Mouse (Mus musculus): Measurements from ENCODE around the gene Fkbp2. TPM values are rescaled to one million over a fixed set of nuclear protein-coding genes. Genes with fewer than 3 reads are reported as not detected.
A peak's percentile ranks its signal among the peaks of the same experiment; 100 is the strongest.

Fkbp2 gene
- total and polyA plus RNA-seq, 3 experiments: 17.6 to 87.0 (median 44.6) TPM

- Histone ChIP-seq H3K36me3 (replicated peaks in 1 of 2; ENCODE audit: control insufficient read depth in 1 of 2, insufficient read depth in 1 of 2, low read length in 1 of 2) (peaks cover 15 to 45% of the 10 kb centered on the region in 2 experiments), H3K27ac (ENCODE audit: insufficient read depth, low read depth) (no peak overlapping the region), H3K9me3 (replicated peaks; ENCODE audit: low read length) (no peaks in the 10 kb centered on the region), H3K79me2 (replicated peaks; ENCODE audit: control insufficient read depth, extremely low read depth, insufficient read depth, poor library complexity, severe bottlenecking) (peaks cover 2% of the 10 kb centered on the region; the same call in 1 of the 2 replicates), H3K4me1 (ENCODE audit: control insufficient read depth in 1 of 2, insufficient read depth in 2 of 2) (peaks cover 12 to 39% of the 10 kb centered on the region in 2 experiments), H3K4me2 (ENCODE audit: insufficient read depth, low read depth, poor library complexity, severe bottlenecking) (no peak overlapping the region), H3K4me3 (replicated peaks in 1 of 3; ENCODE audit: low read depth in 2 of 3, low read length in 2 of 3, poor library complexity in 1 of 3) (no peak overlapping the region), H3K9ac (ENCODE audit: insufficient read depth, low read depth) (no peak overlapping the region), H3K27me3 (replicated peaks) (no peaks in the 10 kb centered on the region)
- no peak for DNase-seq (ENCODE audit: extremely low read depth)
- TF ChIP-seq SMC3 (IDR thresholded peaks at IDR 0.05; ENCODE audit: low read depth, low read length) (no peak), POLR2A (IDR thresholded peaks at IDR 0.05; ENCODE audit: low read depth, low read length) (no peak), EP300 (IDR thresholded peaks at IDR 0.05; ENCODE audit: low read length) (no peak), KAT2A (IDR thresholded peaks at IDR 0.05; ENCODE audit: insufficient replicate concordance, low read length) (no peak), IRF4 (IDR thresholded peaks at IDR 0.05; ENCODE audit: low read depth, low read length) (no peak), ZKSCAN1 (IDR thresholded peaks at IDR 0.05; ENCODE audit: borderline replicate concordance, low read depth, low read length) (no peak), RAD21 (IDR thresholded peaks at IDR 0.05; ENCODE audit: low read depth, low read length) (no peak), CHD2 (IDR thresholded peaks at IDR 0.05; ENCODE audit: low read length) (no peak), TCF12 (IDR thresholded peaks at IDR 0.05; ENCODE audit: low read depth, low read length) (no peak), JUN (IDR thresholded peaks at IDR 0.05; ENCODE audit: insufficient read depth, low read depth, low read length) (no peak), SIN3A (IDR thresholded peaks at IDR 0.05; ENCODE audit: low read length) (no peak), NRF1 (IDR thresholded peaks at IDR 0.05; ENCODE audit: low read depth, low read length) (no peak), MYC (IDR thresholded peaks at IDR 0.05; ENCODE audit: low read depth, low read length) (no peak), CTCF (conservative IDR thresholded peaks at IDR 0.05 in 1 of 2, IDR thresholded peaks at IDR 0.05 in 1 of 2; ENCODE audit: low read depth in 2 of 2, low read length in 2 of 2) (no peak), ZC3H11A (IDR thresholded peaks at IDR 0.05; ENCODE audit: low read depth, low read length) (no peak), RCOR1 (conservative IDR thresholded peaks at IDR 0.05; ENCODE audit: low read depth, low read length) (no peak), USF2 (conservative IDR thresholded peaks at IDR 0.05; ENCODE audit: low read depth, low read length) (no peak), MXI1 (IDR thresholded peaks at IDR 0.05; ENCODE audit: low read depth, low read length) (no peak)
- dilution Hi-C loops (cut with MboI; ENCODE audit: extremely low pct_ligation_motif_present, extremely low pct_unique_long_range_greater_than_20kb, low sequenced_read_pairs) (no loop called here), in situ Hi-C loops (cut with MboI; ENCODE audit: low pct_ligation_motif_present, low pct_unique_long_range_greater_than_20kb, low sequenced_read_pairs) (no loop called here)
Observed at GRCm38 (mm10) chr19:6983621-6984020, 3.3 kb upstream of the Fkbp2 start.

- H3K4me1 ChIP-seq (ENCODE audit: control insufficient read depth in 1 of 2, insufficient read depth in 2 of 2): peaks cover 22 to 50% of the 10 kb centered on the region in 2 experiments
- no peaks in the 10 kb centered on the region for H3K27me3 ChIP-seq (replicated peaks)
- no peaks in the 10 kb centered on the region for H3K9me3 ChIP-seq (replicated peaks; ENCODE audit: low read length)
- TF ChIP-seq ELF1 (IDR thresholded peaks at IDR 0.05; ENCODE audit: low read depth, low read length) (no peak), POLR2A (IDR thresholded peaks at IDR 0.05; ENCODE audit: low read depth, low read length) (no peak), JUND (conservative IDR thresholded peaks at IDR 0.05; ENCODE audit: low read depth, low read length) (no peak), UBTF (IDR thresholded peaks at IDR 0.05; ENCODE audit: low read depth, low read length) (no peak), SMC3 (IDR thresholded peaks at IDR 0.05; ENCODE audit: low read depth, low read length) (no peak), KAT2A (IDR thresholded peaks at IDR 0.05; ENCODE audit: insufficient replicate concordance, low read length) (no peak), ZNF384 (IDR thresholded peaks at IDR 0.05; ENCODE audit: low read depth, low read length) (no peak)
- in situ Hi-C loops (cut with MboI; ENCODE audit: low pct_ligation_motif_present, low pct_unique_long_range_greater_than_20kb, low sequenced_read_pairs) (no loop called here), dilution Hi-C loops (cut with MboI; ENCODE audit: extremely low pct_ligation_motif_present, extremely low pct_unique_long_range_greater_than_20kb, low sequenced_read_pairs) (no loop called here)
- H3K36me3 ChIP-seq (replicated peaks in 1 of 2; ENCODE audit: control insufficient read depth in 1 of 2, insufficient read depth in 1 of 2, low read length in 1 of 2): peaks cover 27 to 64% of the 10 kb centered on the region in 2 experiments
- H3K4me3 ChIP-seq (replicated peaks in 1 of 3; ENCODE audit: low read depth in 2 of 3, low read length in 2 of 3, poor library complexity in 1 of 3): peak overlapping the region in 2 of 3 experiments; percentile 73 to 83
- H3K4me2 ChIP-seq (ENCODE audit: insufficient read depth, low read depth, poor library complexity, severe bottlenecking): peak overlapping the region; percentile 84
- H3K79me2 ChIP-seq (replicated peaks; ENCODE audit: control insufficient read depth, extremely low read depth, insufficient read depth, poor library complexity, severe bottlenecking): peaks cover 17% of the 10 kb centered on the region
- H3K27ac ChIP-seq (ENCODE audit: insufficient read depth, low read depth): no peak overlapping the region
- peak overlapping the region; percentile 78 for H3K9ac ChIP-seq (ENCODE audit: insufficient read depth, low read depth)
- no peak for DNase-seq (ENCODE audit: extremely low read depth)
Observed at GRCm38 (mm10) chr19:6981465-6981864, 1.2 kb upstream of the Fkbp2 start.

All from CH12.LX (cell line).